Comparison of ENCODE assay signal across 26 mouse cellular contexts in the genomic region with DNA sequence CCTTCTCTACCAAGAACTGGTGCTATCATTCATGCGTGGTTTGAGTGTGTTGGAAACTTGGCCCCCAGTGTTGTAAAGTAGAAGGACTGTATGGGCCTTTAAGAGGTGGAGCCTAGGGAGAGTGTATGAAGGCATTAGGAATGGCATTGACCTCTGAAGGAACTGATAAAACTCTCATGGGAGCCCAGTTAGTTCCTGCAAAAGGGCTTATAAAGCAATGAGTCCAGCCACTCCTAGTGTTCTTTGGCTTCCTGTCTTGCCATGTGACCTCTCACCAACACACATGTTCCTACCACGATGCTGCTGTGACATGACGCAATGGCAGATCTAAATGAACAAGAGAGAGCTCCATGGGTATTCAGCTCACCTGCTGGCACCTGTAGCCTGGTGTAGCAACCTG. TPM values are rescaled to one million over a fixed set of nuclear protein-coding genes. Genes with fewer than 3 reads are reported as not detected.
DNase-seq lines count a peak whose midpoint lies in the region; ATAC-seq and TF ChIP-seq lines count a peak whose summit lies in the region.
"Had no signal": no experiment of that assay in that cellular context is flagged by ENCODE, and none has a peak within 500 bp of the region (broad histone marks: within the 10 kb centered on the region; RNA-seq: fewer than 3 reads in every experiment).

No protein-coding gene starts in this region.

- no peaks in the 10 kb centered on the region for H3K36me3 ChIP-seq in intestine, embryonic 16.5 days (ENCODE audit: control insufficient read depth, insufficient read depth, low read length)
- H3K36me3 ChIP-seq in stomach, postnatal 0 days (ENCODE audit: control insufficient read depth, insufficient read depth, low read length): no peaks in the 10 kb centered on the region
- H3K36me3 ChIP-seq: forebrain, embryonic 12.5 days; forebrain, embryonic 15.5 days; G1E; hindbrain, embryonic 10.5 days; hindbrain, embryonic 13.5 days had no signal

- no peaks in the 10 kb centered on the region for H3K9me3 ChIP-seq in intestine, embryonic 16.5 days (ENCODE audit: control insufficient read depth, low read length)
- no peaks in the 10 kb centered on the region for H3K9me3 ChIP-seq in stomach, postnatal 0 days (ENCODE audit: control insufficient read depth, low read length)
- H3K9me3 ChIP-seq: forebrain, embryonic 12.5 days; forebrain, embryonic 15.5 days; G1E; hindbrain, embryonic 10.5 days; hindbrain, embryonic 13.5 days had no signal

- no peak overlapping the region for H3K27ac ChIP-seq in intestine, embryonic 16.5 days (ENCODE audit: low read length)
- H3K27ac ChIP-seq in stomach, postnatal 0 days (replicated peaks): no peak overlapping the region
- H3K27ac ChIP-seq: forebrain, embryonic 12.5 days; forebrain, embryonic 15.5 days; hindbrain, embryonic 10.5 days; hindbrain, embryonic 13.5 days had no signal

- H3K4me1 ChIP-seq in intestine, embryonic 16.5 days (ENCODE audit: control insufficient read depth, insufficient read depth, low read length): peaks cover 5% of the 10 kb centered on the region; the same call in 1 of the 2 replicates
- no peaks in the 10 kb centered on the region for H3K4me1 ChIP-seq in stomach, postnatal 0 days (replicated peaks; ENCODE audit: control insufficient read depth, insufficient read depth)

- H3K4me3 ChIP-seq in intestine, embryonic 16.5 days (ENCODE audit: low read length): no peak overlapping the region
- H3K4me3 ChIP-seq in stomach, postnatal 0 days (ENCODE audit: low read depth, low read length): no peak overlapping the region
- H3K4me3 ChIP-seq: erythroblast, embryonic 14.5 days; forebrain, embryonic 12.5 days; forebrain, embryonic 15.5 days; hindbrain, embryonic 10.5 days; hindbrain, embryonic 13.5 days had no signal

- ATAC-seq in intestine, embryonic 16.5 days: peak; percentile 88
- peak; percentile 83 for ATAC-seq in stomach, postnatal 0 days (ENCODE audit: low FRiP score, low TSS enrichment)
- ATAC-seq: forebrain, embryonic 15.5 days; hindbrain, embryonic 16.5 days; Patski had no signal

- no peak overlapping the region for H3K9ac ChIP-seq in intestine, embryonic 16.5 days (ENCODE audit: low read depth, low read length)
- no peak overlapping the region for H3K9ac ChIP-seq in stomach, postnatal 0 days (ENCODE audit: low read length)
- H3K9ac ChIP-seq: forebrain, embryonic 12.5 days; forebrain, embryonic 15.5 days; hindbrain, embryonic 13.5 days had no signal

- no peak for TF ChIP-seq EP300 in stomach, postnatal 0 days (optimal IDR thresholded peaks at IDR 0.05)

- DNase-seq in heart, adult 11 months: peak; percentile 87
- DNase-seq in heart, postnatal 36 days: no peak
- DNase-seq in stomach, postnatal 0 days (ENCODE audit: low spot score): peak; percentile 21
- no peak for DNase-seq in embryo, embryonic 9.5 days (ENCODE audit: extremely low spot score)
- no peak for DNase-seq in kidney, adult 18-20 months
- DNase-seq: adrenal gland, adult 2 months; adrenal gland, postnatal 14 days; B cell, adult 2 months; cerebellum, adult 11-12 months; cerebellum, adult 8-10 months; cerebellum, postnatal 10 days; cerebellum, postnatal 36 days; embryo, embryonic 11 days; gastrocnemius, postnatal 25 days; kidney, adult 11 months had no signal

- WGBS in intestine, embryonic 16.5 days: 76% methylated on average over 3 of the region's 3 CpGs
- 81% methylated on average over 3 of the region's 3 CpGs for WGBS in stomach, postnatal 0 days

- H3K27me3 ChIP-seq in intestine, embryonic 16.5 days (replicated peaks; ENCODE audit: control insufficient read depth, insufficient read depth, low read length): no peaks in the 10 kb centered on the region
- H3K27me3 ChIP-seq in stomach, postnatal 0 days (ENCODE audit: control insufficient read depth, insufficient read depth, low read length): no peaks in the 10 kb centered on the region
- H3K27me3 ChIP-seq: CH12.LX; forebrain, embryonic 15.5 days; Patski had no signal

- no peak for TF ChIP-seq CTCF in stomach, postnatal 0 days (IDR thresholded peaks at IDR 0.05; ENCODE audit: low read depth)

- intact Hi-C loops in heart, postnatal 36 days (cut with DNase I): no loop called here

- H3K4me2 ChIP-seq in intestine, embryonic 16.5 days (ENCODE audit: low read depth, low read length): no peak overlapping the region
- H3K4me2 ChIP-seq in stomach, postnatal 0 days (replicated peaks; ENCODE audit: low read depth): no peak overlapping the region
- H3K4me2 ChIP-seq: forebrain, embryonic 12.5 days; forebrain, embryonic 15.5 days; heart, embryonic 11.5 days; hindbrain, embryonic 13.5 days had no signal

RNA-seq across cellular contexts. Expression of a gene that starts 4.9 kb away (rescaled TPM):
- total RNA-seq in heart, postnatal 36 days (2021): 1 to 10 TPM; 3.6 to 3.7 TPM
- polyA plus RNA-seq in intestine, embryonic 16.5 days (2015; fragmentation: Nextera tagmentation; extraction: Ambion mirVana): 9.9 and 13.6 TPM in 2 replicates
- 2.5 and 3.8 TPM in 2 replicates for polyA plus RNA-seq in stomach, postnatal 0 days (2015; fragmentation: Nextera tagmentation; extraction: Ambion mirVana)
- polyA plus RNA-seq: G1E had no signal

Comparison
In these comparisons a context has a peak if more than half of its experiments do, and no peak if none do; other contexts are left out.
1. DNase-seq: peak in heart, adult 11 months (single experiment) and stomach, postnatal 0 days (single experiment); none in heart, postnatal 36 days (0 of 2), embryo, embryonic 9.5 days (single experiment) and kidney, adult 18-20 months (single experiment).